Mouse (Mus musculus) bone marrow, adult 2 months (tissue): ENCODE data around the gene Esrrg. TPM values are rescaled to one million over a fixed set of nuclear protein-coding genes. Genes with fewer than 3 reads are reported as not detected.

Experiments used
- H3K27ac ChIP-seq: fragments of 200-500 bp; 2 replicates; pipeline ENCODE4 v1.5.1; 2012; ENCODE audit warnings: low read depth, mild to moderate bottlenecking, control low read depth, inconsistent platforms, low read length; ENCODE audit not compliant: control insufficient read depth, poor library complexity, insufficient read depth
- H3K4me1 ChIP-seq: fragments of 200-500 bp; 2 replicates; pipeline ENCODE4 v1.6.1; 2011; ENCODE audit warnings: low read length; ENCODE audit not compliant: control insufficient read depth, insufficient read depth
- H3K4me3 ChIP-seq: fragments of 200-500 bp; replicated peaks from 2 replicates; pipeline ENCODE3; 2011; ENCODE audit warnings: mild to moderate bottlenecking, low read depth, low read length, control low read depth; ENCODE audit not compliant: control insufficient read depth
- CTCF ChIP-seq: fragments of 200-500 bp; IDR thresholded peaks from 2 replicates; pipeline ENCODE4 v1.5.1; 2011; ENCODE audit warnings: low read length, control low read depth; ENCODE audit not compliant: control insufficient read depth, insufficient read depth
- POLR2A ChIP-seq: fragments of 200-500 bp; IDR thresholded peaks from 2 replicates; pipeline ENCODE4 v1.6.1; 2011; ENCODE audit warnings: low read depth, mild to moderate bottlenecking, control low read depth, low read length, borderline replicate concordance; ENCODE audit not compliant: control insufficient read depth
- WGBS: fragments of 180-500 bp; shearing (Covaris S2); methylation state at CpG from one replicate; pipeline ENCODE4 v1.1.7; 2018; 5-methylcytosine and 5-hydroxymethylcytosine counted together
- polyA plus RNA-seq: library from polyadenylated mRNA; stranded (reverse); fragments of >200 nt; gene quantifications from 2 replicates; pipeline ENCODE4 v1.2.4, GENCODE M21; 2011; ENCODE audit warnings: low replicate concordance; ENCODE audit not compliant: missing spikeins, insufficient read depth, insufficient read length

Esrrg gene
- polyA plus RNA-seq, 1 experiment: not detected

GRCm38 (mm10) chr1:187951506-187951905 lies 342.9 kb downstream of the Esrrg start:
- whole genome bisulfite sequencing: 74% methylated on average over 3 of the region's 3 CpGs
- TF ChIP-seq CTCF (no peak), POLR2A (no peak)
- no peak overlapping the region for H3K4me3 ChIP-seq
- H3K4me1 ChIP-seq: no peaks in the 10 kb centered on the region; the same call in 1 of the 2 replicates
- H3K27ac ChIP-seq: no peak overlapping the region

GRCm38 (mm10) chr1:187956702-187957101 lies 348.1 kb downstream of the Esrrg start:
- TF ChIP-seq POLR2A (no peak), CTCF (no peak)
- WGBS: 76% methylated on average over 2 of the region's 2 CpGs

GRCm38 (mm10) chr1:187959192-187959591 lies 350.6 kb downstream of the Esrrg start:
- 81% methylated on average over 9 of the region's 9 CpGs for WGBS
- Histone ChIP-seq H3K4me3 (no peak overlapping the region), H3K27ac (no peak overlapping the region), H3K4me1 (no peaks in the 10 kb centered on the region)
- TF ChIP-seq CTCF: no peak
- TF ChIP-seq POLR2A: no peak

More at GRCm38 (mm10) chr1:187956702-187957101, 348.1 kb downstream of the Esrrg start:
- H3K4me1 ChIP-seq: no peaks in the 10 kb centered on the region; the same call in 1 of the 2 replicates
- H3K27ac ChIP-seq: no peak overlapping the region
- no peak overlapping the region for H3K4me3 ChIP-seq

GRCm38 (mm10) chr1:187961452-187961851 lies 352.9 kb downstream of the Esrrg start:
- TF ChIP-seq CTCF: no peak
- TF ChIP-seq POLR2A: no peak
- WGBS: 65% methylated on average over 5 of the region's 5 CpGs
- Histone ChIP-seq H3K4me1 (no peaks in the 10 kb centered on the region), H3K4me3 (no peak overlapping the region), H3K27ac (no peak overlapping the region)

- WGBS: 80% methylated on average over 18 of the region's 18 CpGs
These were observed 356.5 kb downstream of the Esrrg start for GRCm38 (mm10) chr1:187964829-187965760.

GRCm38 (mm10) chr1:187965921-187966320 lies 357.3 kb downstream of the Esrrg start:
- H3K4me1 ChIP-seq: no peaks in the 10 kb centered on the region
- 62% methylated on average over 6 of the region's 6 CpGs for WGBS
- H3K4me3 ChIP-seq: no peak overlapping the region
- TF ChIP-seq CTCF (no peak), POLR2A (no peak)
- H3K27ac ChIP-seq: no peak overlapping the region

More at GRCm38 (mm10) chr1:187964829-187965760, 356.5 kb downstream of the Esrrg start:
- H3K4me3 ChIP-seq: no peak overlapping the region
- no peaks in the 10 kb centered on the region for H3K4me1 ChIP-seq
- no peak overlapping the region for H3K27ac ChIP-seq
- TF ChIP-seq CTCF: no peak
- TF ChIP-seq POLR2A: no peak

- TF ChIP-seq CTCF: no peak
- no peak overlapping the region for H3K27ac ChIP-seq
- WGBS: 78% methylated on average over 4 of the region's 4 CpGs
These were observed 359.8 kb downstream of the Esrrg start for GRCm38 (mm10) chr1:187968379-187968778.

GRCm38 (mm10) chr1:187969491-187969890 lies 360.9 kb downstream of the Esrrg start:
- Histone ChIP-seq H3K4me1 (no peaks in the 10 kb centered on the region), H3K4me3 (no peak overlapping the region), H3K27ac (no peak overlapping the region)
- 88% methylated on average over 5 of the region's 5 CpGs for WGBS
- TF ChIP-seq CTCF (no peak), POLR2A (no peak)

More at GRCm38 (mm10) chr1:187968379-187968778, 359.8 kb downstream of the Esrrg start:
- Histone ChIP-seq H3K4me3 (no peak overlapping the region), H3K4me1 (no peaks in the 10 kb centered on the region)

GRCm38 (mm10) chr1:187974396-187974795 lies 365.8 kb downstream of the Esrrg start:
- Histone ChIP-seq H3K4me3 (no peak overlapping the region), H3K4me1 (no peaks in the 10 kb centered on the region), H3K27ac (no peak overlapping the region)
- TF ChIP-seq POLR2A (no peak), CTCF (no peak)
- 57% methylated on average over 9 of the region's 9 CpGs for whole genome bisulfite sequencing
